Mouse (Mus musculus): ENCODE data around the gene Hist1h3c. TPM values are rescaled to one million over a fixed set of nuclear protein-coding genes. Genes with fewer than 3 reads are reported as not detected.

Hist1h3c gene
- polyA plus RNA-seq, 1 experiment from 2014 or later: 9.2 TPM

GRCm38 (mm10) chr13:23717176-23717575, 28.2 kb downstream of the Hist1h3c start:
- no peak overlapping the region for H3K4me2 ChIP-seq
- no peak overlapping the region for H3K9ac ChIP-seq (ENCODE audit: low read length)
- H3K36me3 ChIP-seq (ENCODE audit: control insufficient read depth, insufficient read depth, low read length): no peaks in the 10 kb centered on the region
- ATAC-seq (ENCODE audit: low FRiP score) (no peak), DNase-seq (ENCODE audit: low spot score, missing footprints) (no peak)
- WGBS: 53% methylated on average over 11 of the region's 11 CpGs
- no peak overlapping the region for H3K4me3 ChIP-seq (ENCODE audit: low read depth, low read length)
- no peaks in the 10 kb centered on the region for H3K27me3 ChIP-seq (ENCODE audit: control insufficient read depth, insufficient read depth, low read length)
- H3K27ac ChIP-seq (ENCODE audit: low read depth, low read length): no peak overlapping the region
- H3K9me3 ChIP-seq (ENCODE audit: control insufficient read depth, low read length): no peaks in the 10 kb centered on the region
- H3K4me1 ChIP-seq (ENCODE audit: control insufficient read depth, insufficient read depth, low read length): no peaks in the 10 kb centered on the region

GRCm38 (mm10) chr13:23716261-23717042, 28.9 kb downstream of the Hist1h3c start:
- DNase-seq (ENCODE audit: low spot score, missing footprints): no peak
- WGBS: 84% methylated on average over 5 of the region's 5 CpGs
- H3K4me2 ChIP-seq: no peak overlapping the region

GRCm38 (mm10) chr13:23710374-23711089, 34.9 kb downstream of the Hist1h3c start, which contains the start of gene Hfe:
Gene Hfe, minus strand, starts transcription at chr13:23710854.
- peak; percentile 95 for DNase-seq (ENCODE audit: low spot score, missing footprints)
- Histone ChIP-seq H3K4me3 (ENCODE audit: low read depth, low read length) (peak within 1 kb of the TSS; percentile 22), H3K9ac (ENCODE audit: low read length) (peak within 1 kb of the TSS; percentile 51), H3K4me1 (ENCODE audit: control insufficient read depth, insufficient read depth, low read length) (peaks cover 11% of the 10 kb centered on the region), H3K27ac (ENCODE audit: low read depth, low read length) (no peak within 1 kb of the TSS; the same call in 1 of the 2 replicates), H3K36me3 (ENCODE audit: control insufficient read depth, insufficient read depth, low read length) (no peaks in the 10 kb centered on the region), H3K4me2 (peak within 1 kb of the TSS; percentile 51), H3K9me3 (ENCODE audit: control insufficient read depth, low read length) (no peaks in the 10 kb centered on the region), H3K27me3 (ENCODE audit: control insufficient read depth, insufficient read depth, low read length) (no peaks in the 10 kb centered on the region)
- peak; percentile 78 for ATAC-seq (ENCODE audit: low FRiP score)
- 9% methylated on average over 14 of the region's 17 CpGs for WGBS

More at GRCm38 (mm10) chr13:23716261-23717042, 28.9 kb downstream of the Hist1h3c start:
- Histone ChIP-seq H3K36me3 (ENCODE audit: control insufficient read depth, insufficient read depth, low read length) (no peaks in the 10 kb centered on the region), H3K9ac (ENCODE audit: low read length) (no peak overlapping the region), H3K27me3 (ENCODE audit: control insufficient read depth, insufficient read depth, low read length) (no peaks in the 10 kb centered on the region), H3K4me1 (ENCODE audit: control insufficient read depth, insufficient read depth, low read length) (no peaks in the 10 kb centered on the region), H3K27ac (ENCODE audit: low read depth, low read length) (no peak overlapping the region), H3K4me3 (ENCODE audit: low read depth, low read length) (no peak overlapping the region), H3K9me3 (ENCODE audit: control insufficient read depth, low read length) (no peaks in the 10 kb centered on the region)
- no peak for ATAC-seq (ENCODE audit: low FRiP score)

- ATAC-seq (ENCODE audit: low FRiP score) (peak; percentile 44; the same call in 1 of the 2 replicates), DNase-seq (ENCODE audit: low spot score, missing footprints) (no peak)
- 26% methylated on average over 12 of the region's 15 CpGs for WGBS
Measured at GRCm38 (mm10) chr13:23709714-23710373, 35.6 kb downstream of the Hist1h3c start.

GRCm38 (mm10) chr13:23708654-23709053, 36.7 kb downstream of the Hist1h3c start:
- Histone ChIP-seq H3K27ac (ENCODE audit: low read depth, low read length) (no peak overlapping the region), H3K36me3 (ENCODE audit: control insufficient read depth, insufficient read depth, low read length) (no peaks in the 10 kb centered on the region), H3K4me2 (no peak overlapping the region), H3K4me1 (ENCODE audit: control insufficient read depth, insufficient read depth, low read length) (peaks cover 11% of the 10 kb centered on the region), H3K27me3 (ENCODE audit: control insufficient read depth, insufficient read depth, low read length) (no peaks in the 10 kb centered on the region), H3K4me3 (ENCODE audit: low read depth, low read length) (no peak overlapping the region), H3K9ac (ENCODE audit: low read length) (no peak overlapping the region), H3K9me3 (ENCODE audit: control insufficient read depth, low read length) (no peaks in the 10 kb centered on the region)
- DNase-seq (ENCODE audit: low spot score, missing footprints): no peak
- WGBS: 90% methylated on average over 4 of the region's 4 CpGs
- no peak for ATAC-seq (ENCODE audit: low FRiP score)

More at GRCm38 (mm10) chr13:23709714-23710373, 35.6 kb downstream of the Hist1h3c start:
- Histone ChIP-seq H3K27ac (ENCODE audit: low read depth, low read length) (no peak overlapping the region; the same call in 1 of the 2 replicates), H3K36me3 (ENCODE audit: control insufficient read depth, insufficient read depth, low read length) (no peaks in the 10 kb centered on the region), H3K4me2 (peak overlapping the region; percentile 51), H3K9me3 (ENCODE audit: control insufficient read depth, low read length) (no peaks in the 10 kb centered on the region), H3K9ac (ENCODE audit: low read length) (peak overlapping the region; percentile 51), H3K27me3 (ENCODE audit: control insufficient read depth, insufficient read depth, low read length) (no peaks in the 10 kb centered on the region), H3K4me1 (ENCODE audit: control insufficient read depth, insufficient read depth, low read length) (peaks cover 11% of the 10 kb centered on the region), H3K4me3 (ENCODE audit: low read depth, low read length) (peak overlapping the region; percentile 22)

- H3K36me3 ChIP-seq (ENCODE audit: control insufficient read depth, insufficient read depth, low read length): no peaks in the 10 kb centered on the region
- no peak overlapping the region for H3K4me2 ChIP-seq
- H3K4me1 ChIP-seq (ENCODE audit: control insufficient read depth, insufficient read depth, low read length): peaks cover 11% of the 10 kb centered on the region
- DNase-seq (ENCODE audit: low spot score, missing footprints) (no peak), ATAC-seq (ENCODE audit: low FRiP score) (no peak)
- H3K27me3 ChIP-seq (ENCODE audit: control insufficient read depth, insufficient read depth, low read length): no peaks in the 10 kb centered on the region
- H3K9me3 ChIP-seq (ENCODE audit: control insufficient read depth, low read length): no peaks in the 10 kb centered on the region
- H3K4me3 ChIP-seq (ENCODE audit: low read depth, low read length): no peak overlapping the region
- no peak overlapping the region for H3K9ac ChIP-seq (ENCODE audit: low read length)
- H3K27ac ChIP-seq (ENCODE audit: low read depth, low read length): no peak overlapping the region
- WGBS: 87% methylated on average over 4 of the region's 4 CpGs
Measured at GRCm38 (mm10) chr13:23708041-23708440, 37.4 kb downstream of the Hist1h3c start.

GRCm38 (mm10) chr13:23706771-23707170, 38.6 kb downstream of the Hist1h3c start:
- Histone ChIP-seq H3K4me2 (no peak overlapping the region), H3K36me3 (ENCODE audit: control insufficient read depth, insufficient read depth, low read length) (no peaks in the 10 kb centered on the region), H3K27me3 (ENCODE audit: control insufficient read depth, insufficient read depth, low read length) (no peaks in the 10 kb centered on the region), H3K27ac (ENCODE audit: low read depth, low read length) (no peak overlapping the region), H3K4me1 (ENCODE audit: control insufficient read depth, insufficient read depth, low read length) (peaks cover 11% of the 10 kb centered on the region), H3K4me3 (ENCODE audit: low read depth, low read length) (no peak overlapping the region), H3K9me3 (ENCODE audit: control insufficient read depth, low read length) (no peaks in the 10 kb centered on the region), H3K9ac (ENCODE audit: low read length) (no peak overlapping the region)
- DNase-seq (ENCODE audit: low spot score, missing footprints) (no peak), ATAC-seq (ENCODE audit: low FRiP score) (no peak)
- whole genome bisulfite sequencing: 93% methylated on average over 12 of the region's 12 CpGs

- 92% methylated on average over 7 of the region's 7 CpGs for WGBS
- Histone ChIP-seq H3K27ac (ENCODE audit: low read depth, low read length) (no peak overlapping the region), H3K4me3 (ENCODE audit: low read depth, low read length) (no peak overlapping the region), H3K27me3 (ENCODE audit: control insufficient read depth, insufficient read depth, low read length) (no peaks in the 10 kb centered on the region), H3K4me2 (no peak overlapping the region), H3K4me1 (ENCODE audit: control insufficient read depth, insufficient read depth, low read length) (peaks cover 11% of the 10 kb centered on the region), H3K9me3 (ENCODE audit: control insufficient read depth, low read length) (no peaks in the 10 kb centered on the region), H3K36me3 (ENCODE audit: control insufficient read depth, insufficient read depth, low read length) (no peaks in the 10 kb centered on the region), H3K9ac (ENCODE audit: low read length) (no peak overlapping the region)
- no peak for ATAC-seq (ENCODE audit: low FRiP score)
- DNase-seq (ENCODE audit: low spot score, missing footprints): no peak
Measured at GRCm38 (mm10) chr13:23705751-23706356, 39.5 kb downstream of the Hist1h3c start.

All from midbrain, embryonic 11.5 days (tissue).